24 mouse cellular contexts compared by ENCODE assay signal in genomic region chr9:119513816-119514215, GRCm38 (mm10).
DNase-seq lines count a peak whose midpoint lies in the region; TF ChIP-seq lines count a peak whose summit lies in the region.
"Had no signal": no experiment of that assay in that cellular context is flagged by ENCODE, and none has a peak within 500 bp of the region (broad histone marks: within the 10 kb centered on the region; RNA-seq: fewer than 3 reads in every experiment).

No protein-coding gene starts in this region.

- peaks cover 32% of the 10 kb centered on the region for H3K27me3 ChIP-seq in heart, embryonic 10.5 days (ENCODE audit: insufficient read depth, poor library complexity, severe bottlenecking)
- H3K27me3 ChIP-seq in heart, adult 2 months (ENCODE audit: control insufficient read depth, insufficient read depth, low read length), result no peaks in the 10 kb centered on the region
- H3K27me3 ChIP-seq: CH12.LX, Patski had no signal

- no peak overlapping the region for H3K9ac ChIP-seq in heart, adult 2 months (ENCODE audit: low read depth, low read length)
- H3K9ac ChIP-seq: embryonic facial prominence, embryonic 13.5 days; embryonic facial prominence, embryonic 15.5 days; forebrain, embryonic 12.5 days had no signal

- peaks cover 40% of the 10 kb centered on the region for H3K4me1 ChIP-seq in heart, embryonic 10.5 days
- H3K4me1 ChIP-seq in heart, adult 2 months (ENCODE audit: control insufficient read depth, insufficient read depth, low read length), result peaks cover 1% of the 10 kb centered on the region; the same call in 1 of the 2 replicates

- H3K27ac ChIP-seq in heart, embryonic 10.5 days, result no peak overlapping the region
- H3K27ac ChIP-seq in heart, adult 2 months, result peak overlapping the region; percentile 38
- H3K27ac ChIP-seq: embryonic facial prominence, embryonic 13.5 days; embryonic facial prominence, embryonic 15.5 days; forebrain, embryonic 10.5 days; forebrain, embryonic 12.5 days had no signal

- no peak overlapping the region for H3K4me3 ChIP-seq in heart, embryonic 10.5 days
- no peak overlapping the region for H3K4me3 ChIP-seq in heart, adult 2 months
- H3K4me3 ChIP-seq: embryonic facial prominence, embryonic 13.5 days; embryonic facial prominence, embryonic 15.5 days; erythroblast, embryonic 14.5 days; forebrain, embryonic 10.5 days; forebrain, embryonic 12.5 days had no signal

- TF ChIP-seq POLR2A in heart, adult 2 months (IDR thresholded peaks at IDR 0.05; ENCODE audit: insufficient read depth, low read depth, low read length), result no peak

- no peak for TF ChIP-seq CTCF in heart, adult 2 months (IDR thresholded peaks at IDR 0.05)

- H3K79me2 ChIP-seq in heart, adult 2 months (replicated peaks; ENCODE audit: control insufficient read depth, insufficient read depth, low read length), result no peaks in the 10 kb centered on the region

- peak; percentile 90 for TF ChIP-seq EP300 in heart, adult 2 months (IDR thresholded peaks at IDR 0.05; ENCODE audit: insufficient read depth, low read depth, low read length)

- intact Hi-C loops in heart, adult 2 months (cut with DNase I), result loop anchor here (10.0 kb wide), 1 partner anchor 61 kb away; the partner anchor contains the start of gene Scn5a
- intact Hi-C loops in heart, postnatal 14 days (cut with DNase I), result loop anchor here (1.0 kb wide), 1 partner anchor 14 kb away; no protein-coding TSS in a partner anchor

- WGBS in heart, embryonic 10.5 days, result 79% methylated on average over 8 of the region's 8 CpGs
- 71% methylated on average over 8 of the region's 8 CpGs for WGBS in heart, adult 2 months

- H3K9me3 ChIP-seq in heart, embryonic 10.5 days, result no peaks in the 10 kb centered on the region
- H3K9me3 ChIP-seq: embryonic facial prominence, embryonic 13.5 days; embryonic facial prominence, embryonic 15.5 days; forebrain, embryonic 10.5 days; forebrain, embryonic 12.5 days had no signal

- peak; percentile 15 for DNase-seq in gastrocnemius, adult 18-20 months (ENCODE audit: low spot score)
- DNase-seq in gastrocnemius, postnatal 10 days, result no peak
- DNase-seq in heart, adult 11 months, result peak; percentile 96
- DNase-seq in heart, embryonic 10.5 days (ENCODE audit: low spot score), result no peak
- DNase-seq in heart, adult 2 months, result peak; percentile 32 to 51
- no peak for DNase-seq in heart, postnatal 14 days
- DNase-seq: adrenal gland, adult 8-10 months; adrenal gland, postnatal 14 days; adrenal gland, postnatal 36 days; B cell, adult 2 months; cerebellum, adult 11-12 months; cerebellum, adult 2 months; cerebellum, adult 9-11 months; cerebellum, postnatal 14 days; cerebellum, postnatal 36 days; embryo, embryonic 11 days had no signal

- H3K36me3 ChIP-seq in heart, embryonic 10.5 days, result peaks cover 49% of the 10 kb centered on the region
- H3K36me3 ChIP-seq in heart, adult 2 months (ENCODE audit: control insufficient read depth, insufficient read depth, low read length), result no peaks in the 10 kb centered on the region
- H3K36me3 ChIP-seq: embryonic facial prominence, embryonic 13.5 days; embryonic facial prominence, embryonic 15.5 days; forebrain, embryonic 12.5 days; G1E had no signal

Comparison
In these comparisons a context has a peak if more than half of its experiments do, and no peak if none do; other contexts are left out.
1. DNase-seq: peak in gastrocnemius, adult 18-20 months (single experiment), heart, adult 11 months (single experiment) and heart, adult 2 months (2 of 2); none in gastrocnemius, postnatal 10 days (single experiment), heart, embryonic 10.5 days (single experiment) and heart, postnatal 14 days (0 of 2).